Mouse (Mus musculus) mesoderm, embryonic 11.5 days (tissue): ENCODE measurements around the gene Plcd3.

Experiments
- DNase-seq: peaks from one replicate; pipeline ENCODE4 v3.0.0-alpha.2; 2012; ENCODE audit warnings: low read depth, low spot score

Plcd3 gene

GRCm38 (mm10) chr11:103066191-103067050 is 35.0 kb downstream of the Plcd3 start:
- DNase-seq, result no peak

- no peak for DNase-seq
These were observed 42.9 kb downstream of the Plcd3 start for GRCm38 (mm10) chr11:103058499-103059085.

- no peak for DNase-seq
These were observed 44.8 kb downstream of the Plcd3 start for GRCm38 (mm10) chr11:103056636-103057035.

- DNase-seq, result peak; percentile 82
These were observed 46.7 kb downstream of the Plcd3 start for GRCm38 (mm10) chr11:103054798-103055197.

- no peak for DNase-seq
These were observed 48.0 kb downstream of the Plcd3 start for GRCm38 (mm10) chr11:103053191-103054076.

- no peak for DNase-seq
These were observed 49.4 kb downstream of the Plcd3 start for GRCm38 (mm10) chr11:103052078-103052477.

GRCm38 (mm10) chr11:103051249-103051691 is 50.2 kb downstream of the Plcd3 start:
- no peak for DNase-seq

GRCm38 (mm10) chr11:103050153-103050552 is 51.3 kb downstream of the Plcd3 start:
- no peak for DNase-seq

GRCm38 (mm10) chr11:103049611-103050010 is 51.8 kb downstream of the Plcd3 start:
- DNase-seq, result no peak

- DNase-seq, result peak; percentile 12
These were observed 55.2 kb downstream of the Plcd3 start for GRCm38 (mm10) chr11:103046286-103046685.

GRCm38 (mm10) chr11:103043982-103044381 is 57.5 kb downstream of the Plcd3 start:
- no peak for DNase-seq

GRCm38 (mm10) chr11:103042828-103043227 is 58.6 kb downstream of the Plcd3 start:
- DNase-seq, result no peak

- DNase-seq, result no peak
These were observed 63.4 kb downstream of the Plcd3 start for GRCm38 (mm10) chr11:103038037-103038436.

- no peak for DNase-seq
These were observed 64.5 kb downstream of the Plcd3 start for GRCm38 (mm10) chr11:103036881-103037465.

- no peak for DNase-seq
These were observed 66.5 kb downstream of the Plcd3 start for GRCm38 (mm10) chr11:103035007-103035406.

- DNase-seq, result no peak
These were observed 68.4 kb downstream of the Plcd3 start for GRCm38 (mm10) chr11:103033030-103033429.

- DNase-seq, result peak; percentile 95
These were observed 73.1 kb downstream of the Plcd3 start, which contains the start of the genes Nmt1 and Dcakd for GRCm38 (mm10) chr11:103028176-103028891. Nmt1 (plus strand) TSS chr11:103028190. Dcakd (minus strand) TSS chr11:103028333.

- DNase-seq, result no peak
These were observed 73.8 kb downstream of the Plcd3 start for GRCm38 (mm10) chr11:103027570-103028175.

- DNase-seq, result no peak
These were observed 74.6 kb downstream of the Plcd3 start for GRCm38 (mm10) chr11:103026901-103027300.

GRCm38 (mm10) chr11:103023974-103024373 is 77.5 kb downstream of the Plcd3 start:
- no peak for DNase-seq
